Mouse (Mus musculus): ENCODE data around the gene Ahnak. TPM values are rescaled to one million over a fixed set of nuclear protein-coding genes. Genes with fewer than 3 reads are reported as not detected.

Gene Ahnak
- polyA plus RNA-seq (2012; rRNA removed) = 0.90 and 1.2 TPM in 2 replicates

GRCm38 (mm10) chr19:8989066-8989566, at the start of gene Ahnak:
Ahnak (plus strand) TSS chr19:8989284.

GRCm38 (mm10) chr19:8941515-8942217, 47.4 kb upstream of the Ahnak start, which contains the start of gene Mta2:
Mta2 (plus strand) TSS chr19:8941875.

GRCm38 (mm10) chr19:8953135-8954039, 35.7 kb upstream of the Ahnak start, which contains the start of gene Tut1:
Tut1 (plus strand) TSS chr19:8953847.

GRCm38 (mm10) chr19:8966590-8967372, 22.3 kb upstream of the Ahnak start, which contains the start of gene Eef1g:
Eef1g (plus strand) TSS chr19:8967041.

GRCm38 (mm10) chr19:9087821-9088220, 98.7 kb downstream of the Ahnak start, which contains the start of gene Scgb1a1:
Scgb1a1 (minus strand) TSS chr19:9087958.

Other genes with a start within 250 kb of the Ahnak start
- 0.75 and 1.0 TPM in 2 replicates for gene 1700092M07Rik, start 248.6 kb upstream of the Ahnak start, polyA plus RNA-seq (2012; rRNA removed)
- gene Stx5a, start 247.9 kb upstream of the Ahnak start, polyA plus RNA-seq (2012; rRNA removed) = 31.7 and 36.3 TPM in 2 replicates
- 85.1 and 95.1 TPM in 2 replicates for gene Nxf1, start 232.2 kb upstream of the Ahnak start, polyA plus RNA-seq (2012; rRNA removed)
- 33.9 and 43.4 TPM in 2 replicates for gene Tmem223, start 218.3 kb upstream of the Ahnak start, polyA plus RNA-seq (2012; rRNA removed)
- 51.7 and 63.6 TPM in 2 replicates for gene Tmem179b, start 214.8 kb upstream of the Ahnak start, polyA plus RNA-seq (2012; rRNA removed)
- 7.1 and 8.8 TPM in 2 replicates for gene Taf6l, start 202.9 kb upstream of the Ahnak start, polyA plus RNA-seq (2012; rRNA removed)
- 57.0 and 60.6 TPM in 2 replicates for gene Polr2g, start 190.7 kb upstream of the Ahnak start, polyA plus RNA-seq (2012; rRNA removed)
- gene Zbtb3, start 186.7 kb upstream of the Ahnak start, polyA plus RNA-seq (2012; rRNA removed) = 0.74 and 1.0 TPM in 2 replicates
- gene Ttc9c, start 170.0 kb upstream of the Ahnak start, polyA plus RNA-seq (2012; rRNA removed) = 16.9 and 19.7 TPM in 2 replicates
- gene Hnrnpul2, start 169.3 kb upstream of the Ahnak start, polyA plus RNA-seq (2012; rRNA removed) = 42.8 and 44.0 TPM in 2 replicates
- 1.3 and 1.5 TPM in 2 replicates for gene AC129217.1, start 159.5 kb upstream of the Ahnak start, polyA plus RNA-seq (2012; rRNA removed)
- 15.4 and 21.0 TPM in 2 replicates for gene Bscl2, start 151.8 kb upstream of the Ahnak start, polyA plus RNA-seq (2012; rRNA removed)
- gene Gng3, start 150.1 kb upstream of the Ahnak start, polyA plus RNA-seq (2012; rRNA removed) = 0.01 and 0.05 TPM in 2 replicates
- 0.12 TPM in 2 replicates for gene Lrrn4cl, start 138.5 kb upstream of the Ahnak start, polyA plus RNA-seq (2012; rRNA removed)
- 66.5 and 70.7 TPM in 2 replicates for gene Ubxn1, start 117.8 kb upstream of the Ahnak start, polyA plus RNA-seq (2012; rRNA removed)
- gene Uqcc3, start 108.4 kb upstream of the Ahnak start, polyA plus RNA-seq (2012; rRNA removed) = 24.0 and 25.5 TPM in 2 replicates
- 3.7 and 4.3 TPM in 2 replicates for gene Lbhd1, start 105.6 kb upstream of the Ahnak start, polyA plus RNA-seq (2012; rRNA removed)
- not detected in 2 replicates for gene Gm49403, start 105.4 kb upstream of the Ahnak start, polyA plus RNA-seq (2012; rRNA removed)
- 56.4 and 61.7 TPM in 2 replicates for gene 1810009A15Rik, start 100.4 kb upstream of the Ahnak start, polyA plus RNA-seq (2012; rRNA removed)
- gene Gm49416, start 100.4 kb upstream of the Ahnak start, polyA plus RNA-seq (2012; rRNA removed) = 0.08 TPM in 1 of 2 replicates, not detected in the other
- gene Ints5, start 96.3 kb upstream of the Ahnak start, polyA plus RNA-seq (2012; rRNA removed) = 10.3 and 12.8 TPM in 2 replicates
- gene Ganab, start 91.2 kb upstream of the Ahnak start, polyA plus RNA-seq (2012; rRNA removed) = 44.2 and 53.9 TPM in 2 replicates
- 22.5 and 27.4 TPM in 2 replicates for gene B3gat3, start 68.9 kb upstream of the Ahnak start, polyA plus RNA-seq (2012; rRNA removed)
- gene Rom1, start 59.9 kb upstream of the Ahnak start, polyA plus RNA-seq (2012; rRNA removed) = 1.9 and 2.8 TPM in 2 replicates
- gene Eml3, start 59.7 kb upstream of the Ahnak start, polyA plus RNA-seq (2012; rRNA removed) = 9.7 and 11.0 TPM in 2 replicates
- gene Mta2, start 47.4 kb upstream of the Ahnak start, polyA plus RNA-seq (2012; rRNA removed) = 20.0 and 28.3 TPM in 2 replicates
- 9.8 and 10.6 TPM in 2 replicates for gene Tut1, start 35.4 kb upstream of the Ahnak start, polyA plus RNA-seq (2012; rRNA removed)
- 194 and 208 TPM in 2 replicates for gene Eef1g, start 22.2 kb upstream of the Ahnak start, polyA plus RNA-seq (2012; rRNA removed)
- gene Scgb1a1, start 98.7 kb downstream of the Ahnak start, polyA plus RNA-seq (2012; rRNA removed) = not detected in 2 replicates
- 3.2 and 4.3 TPM in 2 replicates for gene Asrgl1, start 146.4 kb downstream of the Ahnak start, polyA plus RNA-seq (2012; rRNA removed)

All from liver, embryonic 14 days (tissue).